Mouse (Mus musculus) stomach, postnatal 0 days (tissue): ENCODE measurements around the gene Frmd4b.

ENCODE experiments used
- CTCF ChIP-seq: IDR thresholded peaks from 2 replicates; pipeline ENCODE4 v1.5.1; 2016; ENCODE audit warnings: antibody characterized with exemption, low read depth, mild to moderate bottlenecking, moderate library complexity
- EP300 ChIP-seq: optimal IDR thresholded peaks from 2 replicates; pipeline ENCODE3; 2016; ENCODE audit warnings: antibody characterized with exemption

GRCm38 (mm10) chr6:97363846-97364245 is 253.5 kb downstream of the Frmd4b start:
- TF ChIP-seq CTCF (no peak), EP300 (no peak)
